Mouse (Mus musculus) embryonic facial prominence, embryonic 14.5 days (tissue): ENCODE results near the gene Hivep1. TPM values are rescaled to one million over a fixed set of nuclear protein-coding genes. Genes with fewer than 3 reads are reported as not detected.

Experiments used
- ATAC-seq: fragments of 200-750 bp; cut with Nextera tagmentation; 2 replicates; pipeline ENCODE4 v1.8.0; 2017; ENCODE audit warnings: low read depth, moderate number of reproducible peaks, moderate TSS enrichment
- DNase-seq: peaks from one replicate; pipeline ENCODE4 v3.0.0-alpha.2; 2015; ENCODE audit warnings: low spot score
- H3K27ac ChIP-seq: fragments of 300-500 bp; sonication (generic); replicated peaks from 2 replicates; pipeline ENCODE4 v1.5.1; 2014; ENCODE audit warnings: low read depth, mild to moderate bottlenecking, low read length, moderate library complexity
- H3K27me3 ChIP-seq: fragments of 300-500 bp; sonication (generic); replicated peaks from 2 replicates; pipeline ENCODE4 v1.6.1; 2014; ENCODE audit warnings: low read length; ENCODE audit not compliant: control insufficient read depth, insufficient read depth
- H3K36me3 ChIP-seq: fragments of 300-500 bp; sonication (generic); 2 replicates; pipeline ENCODE4 v1.6.1; 2014; ENCODE audit warnings: low read length, mixed read lengths; ENCODE audit not compliant: control insufficient read depth, insufficient read depth
- H3K4me1 ChIP-seq: fragments of 300-500 bp; sonication (generic); 2 replicates; pipeline ENCODE4 v1.6.1; 2014; ENCODE audit warnings: antibody characterized with exemption, low read length; ENCODE audit not compliant: control insufficient read depth, insufficient read depth
- H3K4me2 ChIP-seq: fragments of 300-500 bp; sonication (generic); 2 replicates; pipeline ENCODE4 v1.6.1; 2014; ENCODE audit warnings: low read depth, mild to moderate bottlenecking, low read length, moderate library complexity, mixed read lengths
- H3K4me3 ChIP-seq: fragments of 300-500 bp; sonication (generic); 2 replicates; pipeline ENCODE4 v1.5.1; 2014; ENCODE audit warnings: low read depth, mild to moderate bottlenecking, low read length
- H3K9ac ChIP-seq: fragments of 300-500 bp; sonication (generic); 2 replicates; pipeline ENCODE4 v1.6.1; 2014; ENCODE audit warnings: low read depth, mild to moderate bottlenecking, low read length, moderate library complexity, mixed read lengths
- H3K9me3 ChIP-seq: fragments of 300-500 bp; sonication (generic); 2 replicates; pipeline ENCODE4 v1.6.1; 2016; ENCODE audit warnings: low read length; ENCODE audit not compliant: control insufficient read depth
- WGBS: fragments of 180-500 bp; shearing (Covaris S2); extraction: QIAGEN DNeasy Blood & Tissue Kit; methylation state at CpG from one replicate; pipeline ENCODE4 v1.1.7; 2014; 5-methylcytosine and 5-hydroxymethylcytosine counted together
- polyA plus RNA-seq: library from polyadenylated mRNA; unstranded; fragments of >200 nt; fragmentation: Nextera tagmentation; extraction: Ambion mirVana; gene quantifications from 2 replicates; pipeline ENCODE4 v1.2.1, GENCODE M21; 2014

The Hivep1 gene
- polyA plus RNA-seq, 1 experiment from 2014 or later = 10.9 TPM

DNA sequence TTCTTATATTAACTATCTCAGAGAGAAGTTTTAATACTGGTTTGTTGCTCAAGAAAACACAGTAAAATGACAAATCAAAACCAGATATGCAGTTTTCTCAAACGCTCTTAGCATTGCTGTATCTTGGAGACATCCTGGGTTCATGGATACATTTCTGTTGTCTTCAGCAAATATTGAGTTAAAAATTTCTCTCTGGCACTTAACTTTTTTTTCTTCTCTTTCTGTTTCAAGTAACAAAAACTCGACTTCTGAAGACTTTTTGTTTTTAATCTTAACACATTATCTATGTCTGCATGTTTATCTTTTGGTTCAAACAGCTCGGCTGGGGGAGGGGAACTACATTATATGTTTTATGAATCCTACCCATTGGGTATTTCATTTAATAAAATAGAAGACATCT, 1.7 kb upstream of the Hivep1 start:
- Histone ChIP-seq H3K9ac (peak overlapping the region; percentile 25; the same call in 1 of the 2 replicates), H3K27me3 (no peaks in the 10 kb centered on the region), H3K9me3 (no peaks in the 10 kb centered on the region), H3K36me3 (0 out of 2 replicates have a peak, but pooled peaks cover under 1% of the 10 kb centered on the region), H3K27ac (peak overlapping the region; percentile 92), H3K4me1 (peaks cover 7% of the 10 kb centered on the region; the same call in 1 of the 2 replicates), H3K4me3 (peak overlapping the region; percentile 82), H3K4me2 (peak overlapping the region; percentile 85)
- 4% methylated on average over 3 of the region's 3 CpGs for WGBS
- ATAC-seq (no peak), DNase-seq (no peak)

- DNase-seq = no peak
- Histone ChIP-seq H3K9me3 (no peaks in the 10 kb centered on the region), H3K36me3 (peaks cover 7% of the 10 kb centered on the region), H3K27ac (peak overlapping the region; percentile 82), H3K4me2 (peak overlapping the region; percentile 85), H3K4me1 (peaks cover 7% of the 10 kb centered on the region; the same call in 1 of the 2 replicates), H3K27me3 (no peaks in the 10 kb centered on the region), H3K4me3 (peak overlapping the region; percentile 82), H3K9ac (peak overlapping the region; percentile 88)
- WGBS = 1% methylated on average over 10 of the region's 10 CpGs
- ATAC-seq = no peak
Measured at GRCm38 (mm10) chr13:42050880-42051201, 980 bp upstream of the Hivep1 start.

GRCm38 (mm10) chr13:42051202-42051906, 467 bp upstream of the Hivep1 start:
- peak overlapping the region; percentile 82 for H3K4me3 ChIP-seq
- peak; percentile 88 for ATAC-seq
- peak overlapping the region; percentile 85 for H3K4me2 ChIP-seq
- peak overlapping the region; percentile 88 for H3K9ac ChIP-seq
- peaks cover 7% of the 10 kb centered on the region; the same call in 1 of the 2 replicates for H3K4me1 ChIP-seq
- H3K27me3 ChIP-seq = no peaks in the 10 kb centered on the region
- peak overlapping the region; percentile 94 for H3K27ac ChIP-seq
- H3K36me3 ChIP-seq = peaks cover 11% of the 10 kb centered on the region
- DNase-seq = peak; percentile 98
- H3K9me3 ChIP-seq = no peaks in the 10 kb centered on the region
- under 1% methylated on average over 25 of the region's 51 CpGs for WGBS

DNA sequence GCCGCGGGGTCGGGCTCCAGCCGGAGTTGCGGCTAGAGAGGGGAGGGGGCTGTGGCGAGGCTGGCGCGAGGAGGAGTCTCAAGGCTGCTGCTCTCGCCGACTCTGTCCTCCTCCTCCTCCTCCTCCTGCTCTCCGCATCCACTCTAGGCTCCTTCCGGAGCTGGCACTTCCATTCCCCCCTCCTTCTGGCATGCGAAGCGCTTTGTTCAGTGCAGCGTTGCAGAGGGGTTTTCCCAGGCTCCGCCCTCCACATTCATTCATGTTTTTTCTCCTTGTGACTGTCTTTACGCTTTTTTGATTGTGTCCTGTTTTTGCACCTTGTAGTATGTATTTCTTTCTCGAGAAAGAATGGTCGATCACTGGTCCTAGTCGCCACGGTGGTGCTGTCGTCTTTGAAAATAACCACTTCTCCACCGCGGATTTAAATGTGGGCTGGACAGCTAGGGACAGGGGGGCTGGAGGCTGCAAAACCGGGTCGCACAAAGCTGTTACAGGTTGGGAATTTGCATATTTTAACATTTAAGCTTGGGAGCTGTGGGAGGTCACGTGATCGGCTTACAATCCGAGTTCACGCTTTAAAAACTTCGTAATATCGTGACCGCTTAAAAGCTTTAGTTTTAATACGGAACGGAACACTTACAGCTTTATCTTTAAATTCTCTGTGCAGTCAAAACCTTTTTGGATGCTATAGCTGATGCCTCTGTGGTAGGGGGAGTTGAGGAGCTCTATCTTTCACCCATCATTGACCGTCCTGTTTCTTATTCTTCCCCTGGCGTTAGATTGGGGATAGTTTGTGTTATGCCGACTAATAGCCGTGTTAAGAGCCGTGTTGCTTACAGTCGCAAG, 1.1 kb downstream of the Hivep1 start:
- under 1% methylated on average over 31 of the region's 41 CpGs for WGBS
- Histone ChIP-seq H3K36me3 (peaks cover 22% of the 10 kb centered on the region), H3K9ac (peak overlapping the region; percentile 88), H3K27ac (peak overlapping the region; percentile 94), H3K27me3 (no peaks in the 10 kb centered on the region), H3K4me2 (peak overlapping the region; percentile 85), H3K4me3 (peak overlapping the region; percentile 82), H3K4me1 (peaks cover 7% of the 10 kb centered on the region; the same call in 1 of the 2 replicates), H3K9me3 (no peaks in the 10 kb centered on the region)
- DNase-seq = peak; percentile 93
- ATAC-seq = peak; percentile 65

GRCm38 (mm10) chr13:42053656-42054055, 1.8 kb downstream of the Hivep1 start:
- ATAC-seq (no peak), DNase-seq (peak; percentile 28)
- no peaks in the 10 kb centered on the region for H3K9me3 ChIP-seq
- peaks cover 22% of the 10 kb centered on the region for H3K36me3 ChIP-seq
- H3K9ac ChIP-seq = peak overlapping the region; percentile 88; the same call in 1 of the 2 replicates
- WGBS = 38% methylated on average over 2 of the region's 2 CpGs
- peak overlapping the region; percentile 94; the same call in 1 of the 2 replicates for H3K27ac ChIP-seq
- H3K4me1 ChIP-seq = peaks cover 7% of the 10 kb centered on the region; the same call in 1 of the 2 replicates
- peak overlapping the region; percentile 85 for H3K4me2 ChIP-seq
- peak overlapping the region; percentile 82 for H3K4me3 ChIP-seq
- H3K27me3 ChIP-seq = no peaks in the 10 kb centered on the region

- Histone ChIP-seq H3K4me2 (no peak overlapping the region), H3K27me3 (no peaks in the 10 kb centered on the region), H3K27ac (no peak overlapping the region), H3K9ac (no peak overlapping the region), H3K9me3 (no peaks in the 10 kb centered on the region), H3K36me3 (peaks cover 22% of the 10 kb centered on the region), H3K4me1 (peaks cover 7% of the 10 kb centered on the region; the same call in 1 of the 2 replicates), H3K4me3 (no peak overlapping the region)
- no peak for ATAC-seq
- no peak for DNase-seq
- 72% methylated on average over 3 of the region's 3 CpGs for WGBS
Measured at GRCm38 (mm10) chr13:42054138-42054537, 2.3 kb downstream of the Hivep1 start.

DNA sequence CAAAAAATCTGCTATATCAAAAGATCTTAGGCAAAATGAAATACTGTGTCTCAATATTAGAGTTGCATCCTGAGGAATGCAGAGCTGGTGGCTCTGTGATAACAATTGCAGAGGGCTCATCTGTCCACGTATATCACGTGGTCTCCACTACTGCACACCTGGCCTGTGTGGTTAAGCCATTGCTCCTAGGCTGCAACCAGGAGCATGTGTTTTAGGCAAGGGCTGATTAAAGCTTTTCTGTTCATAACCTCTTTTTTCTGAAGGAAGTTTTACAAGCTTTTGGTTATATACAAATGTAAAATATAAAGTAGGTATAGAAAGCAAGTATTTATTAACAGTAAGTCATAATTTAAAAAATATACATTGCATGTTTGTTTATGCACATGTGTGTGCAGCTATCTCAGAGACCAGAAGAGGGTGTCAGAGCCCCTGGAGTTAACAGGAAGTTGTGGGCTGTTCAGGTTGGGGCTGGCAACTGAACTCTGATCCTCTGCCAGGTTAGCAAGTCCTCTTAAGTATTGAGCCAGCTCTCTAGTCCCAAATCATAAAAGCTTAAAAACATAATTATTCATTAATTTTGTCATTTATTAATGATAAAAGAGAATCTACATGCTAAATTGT, 5.0 kb downstream of the Hivep1 start:
- no peak overlapping the region for H3K9ac ChIP-seq
- DNase-seq (no peak), ATAC-seq (no peak)
- no peak overlapping the region for H3K4me2 ChIP-seq
- H3K27me3 ChIP-seq = no peaks in the 10 kb centered on the region
- no peak overlapping the region for H3K4me3 ChIP-seq
- H3K4me1 ChIP-seq = 0 out of 2 replicates have a peak, but pooled peaks cover 2% of the 10 kb centered on the region
- 89% methylated on average over 2 of the region's 2 CpGs for WGBS
- no peak overlapping the region for H3K27ac ChIP-seq
- peaks cover 27% of the 10 kb centered on the region for H3K36me3 ChIP-seq
- H3K9me3 ChIP-seq = no peaks in the 10 kb centered on the region

DNA sequence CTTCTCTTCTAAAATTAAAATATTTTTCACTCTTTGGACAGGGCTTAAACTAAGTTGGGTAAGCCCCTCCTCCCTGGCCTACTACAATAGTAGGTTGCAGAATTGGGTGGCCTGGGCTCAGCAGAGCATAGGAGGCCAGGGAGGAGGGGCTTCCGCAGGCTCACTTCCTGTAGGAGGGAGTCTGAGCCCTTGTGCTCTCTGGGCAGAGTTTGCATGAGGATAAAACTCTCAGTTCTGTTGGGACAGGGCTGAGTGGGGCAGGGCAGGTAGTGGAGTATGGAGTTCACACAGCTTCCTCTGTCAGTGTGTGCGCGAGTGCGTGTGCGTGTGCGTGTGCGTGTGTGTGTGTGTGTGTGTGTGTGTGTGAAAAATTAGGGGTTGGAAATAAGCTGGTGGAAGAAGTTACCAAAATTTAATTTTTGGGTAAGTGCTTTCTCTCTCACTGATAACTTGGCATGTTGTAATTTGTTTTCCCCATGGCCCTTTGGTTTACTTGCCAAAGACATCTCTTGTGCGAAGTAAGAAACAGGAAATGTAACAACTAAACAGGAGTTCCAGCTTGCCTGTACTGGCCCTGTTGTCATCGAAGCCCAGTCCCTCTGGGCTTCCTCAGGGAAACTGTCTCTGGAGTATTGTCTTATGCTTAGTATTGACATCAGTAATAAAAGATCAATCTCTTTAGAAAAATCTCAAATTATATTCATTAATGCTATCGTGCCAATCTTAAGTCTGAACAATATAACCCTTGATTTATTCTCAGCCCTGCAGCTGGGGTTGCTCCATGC, 9.2 kb downstream of the Hivep1 start:
- Histone ChIP-seq H3K9me3 (no peaks in the 10 kb centered on the region), H3K36me3 (peaks cover 26% of the 10 kb centered on the region), H3K4me3 (no peak overlapping the region), H3K27me3 (no peaks in the 10 kb centered on the region), H3K9ac (no peak overlapping the region), H3K27ac (no peak overlapping the region), H3K4me1 (no peaks in the 10 kb centered on the region), H3K4me2 (no peak overlapping the region)
- ATAC-seq = no peak
- DNase-seq = no peak
- 85% methylated on average over 10 of the region's 10 CpGs for WGBS
